ENCODE assay signal across 14 mouse cellular contexts in the genomic region with DNA sequence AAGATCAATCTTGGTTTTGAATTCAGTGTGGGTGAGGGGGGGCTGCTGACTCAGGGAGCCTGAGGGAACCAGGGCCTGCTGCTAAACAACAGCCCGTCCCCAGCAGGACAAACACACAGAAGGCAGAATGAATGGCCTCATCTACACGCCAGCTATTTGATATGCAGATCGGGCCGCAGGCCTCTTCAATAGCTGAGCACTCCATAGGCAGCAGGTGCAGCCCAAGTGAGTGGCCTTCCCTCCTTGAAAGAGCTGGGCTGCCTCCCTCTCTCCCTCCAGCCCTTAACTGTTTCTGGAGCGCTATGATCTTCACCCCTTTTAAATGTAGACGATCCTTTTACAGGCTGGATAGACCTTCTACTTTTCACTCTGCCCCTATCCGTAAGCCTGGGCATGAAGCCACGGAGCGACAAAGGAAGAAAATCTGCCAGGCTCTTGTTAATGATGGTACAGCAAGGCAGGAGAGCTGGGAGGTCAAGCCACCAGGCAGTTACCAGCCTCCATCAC.
DNase-seq lines count a peak whose midpoint lies in the region; ATAC-seq and TF ChIP-seq lines count a peak whose summit lies in the region.
"Had no signal": no experiment of that assay in that cellular context is flagged by ENCODE, and none has a peak within 500 bp of the region (broad histone marks: within the 10 kb centered on the region; RNA-seq: fewer than 3 reads in every experiment).

No protein-coding gene starts in this region.

- ATAC-seq in lung, embryonic 14.5 days (ENCODE audit: insufficient read depth): no peak
- peak; percentile 85 for ATAC-seq in hindbrain, postnatal 0 days
- peak; percentile 40 for ATAC-seq in neural tube, embryonic 15.5 days (ENCODE audit: low FRiP score)
- ATAC-seq in monocyte, adult 5-6 weeks (replicated peaks; ENCODE audit: insufficient number of reproducible peaks, low FRiP score, low TSS enrichment, poor library complexity, severe bottlenecking): no peak

- no peaks in the 10 kb centered on the region for H3K27me3 ChIP-seq in lung, embryonic 14.5 days (ENCODE audit: insufficient read depth, low read length)
- no peaks in the 10 kb centered on the region for H3K27me3 ChIP-seq in forebrain, embryonic 10.5 days (ENCODE audit: poor library complexity, severe bottlenecking)
- no peaks in the 10 kb centered on the region for H3K27me3 ChIP-seq in hindbrain, postnatal 0 days (ENCODE audit: insufficient read depth, low read length)
- no peaks in the 10 kb centered on the region for H3K27me3 ChIP-seq in neural tube, embryonic 15.5 days (replicated peaks)
- H3K27me3 ChIP-seq: CH12.LX had no signal

- H3K9ac ChIP-seq in lung, embryonic 14.5 days: no peak overlapping the region
- no peak overlapping the region for H3K9ac ChIP-seq in hindbrain, postnatal 0 days (replicated peaks; ENCODE audit: low read length)
- no peak overlapping the region for H3K9ac ChIP-seq in neural tube, embryonic 15.5 days (replicated peaks)

- H3K36me3 ChIP-seq in lung, embryonic 14.5 days (ENCODE audit: insufficient read depth): no peaks in the 10 kb centered on the region
- H3K36me3 ChIP-seq in forebrain, embryonic 10.5 days (replicated peaks): no peaks in the 10 kb centered on the region
- H3K36me3 ChIP-seq in hindbrain, postnatal 0 days (ENCODE audit: insufficient read depth, low read length): no peaks in the 10 kb centered on the region
- H3K36me3 ChIP-seq in neural tube, embryonic 15.5 days: no peaks in the 10 kb centered on the region
- H3K36me3 ChIP-seq: heart, embryonic 10.5 days had no signal

- no peak overlapping the region for H3K4me2 ChIP-seq in lung, embryonic 14.5 days
- H3K4me2 ChIP-seq in hindbrain, postnatal 0 days (ENCODE audit: low read depth, low read length): peak overlapping the region; percentile 33
- 0 out of 2 replicates have a peak overlapping the region, but pooled peaks have one; percentile 22 for H3K4me2 ChIP-seq in neural tube, embryonic 15.5 days

- WGBS in lung, embryonic 14.5 days: 45% methylated on average over 9 of the region's 9 CpGs
- WGBS in forebrain, embryonic 10.5 days: 6% methylated on average over 9 of the region's 9 CpGs
- 11% methylated on average over 9 of the region's 9 CpGs for whole genome bisulfite sequencing in hindbrain, postnatal 0 days
- WGBS in neural tube, embryonic 15.5 days: 8% methylated on average over 9 of the region's 9 CpGs

- no peak for TF ChIP-seq CTCF in lung, embryonic 14.5 days (IDR thresholded peaks at IDR 0.05; ENCODE audit: low read depth)
- no peak for TF ChIP-seq CTCF in hindbrain, postnatal 0 days (IDR thresholded peaks at IDR 0.05; ENCODE audit: low read depth)

- peaks cover 15% of the 10 kb centered on the region for H3K4me1 ChIP-seq in lung, embryonic 14.5 days (ENCODE audit: insufficient read depth)
- peaks cover 80% of the 10 kb centered on the region for H3K4me1 ChIP-seq in forebrain, embryonic 10.5 days
- peaks cover 32% of the 10 kb centered on the region for H3K4me1 ChIP-seq in hindbrain, postnatal 0 days (ENCODE audit: insufficient read depth, low read length)
- peaks cover 52% of the 10 kb centered on the region for H3K4me1 ChIP-seq in neural tube, embryonic 15.5 days

- no peaks in the 10 kb centered on the region for H3K9me3 ChIP-seq in lung, embryonic 14.5 days (ENCODE audit: low read depth, low read length)
- H3K9me3 ChIP-seq in forebrain, embryonic 10.5 days: no peaks in the 10 kb centered on the region
- no peaks in the 10 kb centered on the region for H3K9me3 ChIP-seq in hindbrain, postnatal 0 days (ENCODE audit: low read length)
- no peaks in the 10 kb centered on the region for H3K9me3 ChIP-seq in neural tube, embryonic 15.5 days (replicated peaks)
- H3K9me3 ChIP-seq: heart, embryonic 10.5 days had no signal

- H3K27ac ChIP-seq in lung, embryonic 14.5 days (ENCODE audit: low read depth): no peak overlapping the region
- peak overlapping the region; percentile 96 for H3K27ac ChIP-seq in forebrain, embryonic 10.5 days
- peak overlapping the region; percentile 74 for H3K27ac ChIP-seq in hindbrain, postnatal 0 days
- H3K27ac ChIP-seq in neural tube, embryonic 15.5 days (replicated peaks): peak overlapping the region; percentile 68
- H3K27ac ChIP-seq: heart, embryonic 10.5 days had no signal

- peak; percentile 8 for DNase-seq in lung, embryonic 14.5 days
- no peak for DNase-seq in lung, postnatal 25 days (ENCODE audit: low spot score)
- DNase-seq in forebrain, embryonic 10.5 days (ENCODE audit: extremely low spot score, low spot score): peak; percentile 76
- DNase-seq in hindbrain, postnatal 0 days (ENCODE audit: low spot score): peak; percentile 81
- no peak for DNase-seq in adrenal gland, adult (ENCODE audit: inconsistent age in 2 of 2, low spot score in 1 of 2)
- no peak for DNase-seq in adrenal gland, postnatal 14 days
- DNase-seq: adrenal gland, adult 2 months; kidney, adult 11 months; lung, adult 2 months; thymus, postnatal 4 days had no signal

- no peak overlapping the region for H3K4me3 ChIP-seq in lung, embryonic 14.5 days (ENCODE audit: low read depth, low read length)
- peak overlapping the region; percentile 34 for H3K4me3 ChIP-seq in forebrain, embryonic 10.5 days
- no peak overlapping the region for H3K4me3 ChIP-seq in hindbrain, postnatal 0 days (ENCODE audit: low read length)
- H3K4me3 ChIP-seq in neural tube, embryonic 15.5 days (replicated peaks): no peak overlapping the region
- H3K4me3 ChIP-seq: heart, embryonic 10.5 days had no signal

Comparison
In these comparisons a context has a peak if more than half of its experiments do, and no peak if none do; other contexts are left out.
1. DNase-seq: peak in lung, embryonic 14.5 days (single experiment), forebrain, embryonic 10.5 days (single experiment) and hindbrain, postnatal 0 days (single experiment); none in lung, postnatal 25 days (single experiment), adrenal gland, adult (0 of 2) and adrenal gland, postnatal 14 days (single experiment).
2. ATAC-seq: peak in hindbrain, postnatal 0 days (single experiment) and neural tube, embryonic 15.5 days (single experiment); none in lung, embryonic 14.5 days (single experiment) and monocyte, adult 5-6 weeks (single experiment).